In the genomic region with DNA sequence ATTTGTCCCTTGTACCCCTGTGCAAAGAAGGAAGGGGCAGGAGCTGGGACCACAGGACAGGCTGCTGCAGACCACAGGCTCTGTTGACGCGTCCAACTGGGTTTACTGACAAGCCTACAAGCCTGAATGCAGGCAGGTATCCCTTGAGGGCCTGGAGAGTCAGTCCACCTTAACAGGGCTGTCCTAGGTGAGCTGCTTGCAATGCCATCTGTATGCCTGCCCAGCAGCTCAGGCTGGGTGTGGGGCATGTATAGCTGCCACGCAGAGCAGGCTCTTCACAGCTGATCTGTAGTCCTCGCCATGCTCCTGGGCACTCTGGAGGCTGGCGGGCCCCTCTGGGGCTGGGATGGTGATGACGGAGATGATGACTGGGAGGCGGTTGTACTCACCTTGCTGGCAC, we compare ENCODE assay signal across 20 mouse cellular contexts. TPM values are rescaled to one million over a fixed set of nuclear protein-coding genes. Genes with fewer than 3 reads are reported as not detected.
"Had no signal": no experiment of that assay in that cellular context is flagged by ENCODE, and none has a peak within 500 bp of the region (broad histone marks: within the 10 kb centered on the region; RNA-seq: fewer than 3 reads in every experiment).

Gene Klhdc7b, plus strand, starts transcription at position 301 of the 400 bp plus-strand sequence.

- H3K9me3 ChIP-seq: liver, embryonic 13.5 days; midbrain, embryonic 12.5 days; neural tube, embryonic 13.5 days had no signal

- H3K4me3 ChIP-seq: left cerebral cortex, adult 2 months; liver, embryonic 13.5 days; midbrain, embryonic 12.5 days; myocyte; neural tube, embryonic 13.5 days had no signal

- H3K27ac ChIP-seq: left cerebral cortex, adult 2 months; liver, embryonic 13.5 days; midbrain, embryonic 12.5 days; neural tube, embryonic 13.5 days had no signal

- ATAC-seq: midbrain, embryonic 16.5 days had no signal

- DNase-seq: kidney, adult 2 months; kidney, postnatal 10 days; kidney, postnatal 36 days; layer of hippocampus, postnatal 36 days; liver, embryonic 13.5 days; lung, adult 2 months; lung, postnatal 36 days; thymus, adult 18-20 months; thymus, postnatal 36 days had no signal

- H3K4me1 ChIP-seq: midbrain, embryonic 12.5 days had no signal

- H3K4me2 ChIP-seq: liver, embryonic 13.5 days; midbrain, embryonic 12.5 days; neural tube, embryonic 13.5 days had no signal

- H3K36me3 ChIP-seq: liver, embryonic 13.5 days; midbrain, embryonic 12.5 days; neural tube, embryonic 13.5 days had no signal

- H3K9ac ChIP-seq: liver, embryonic 13.5 days; midbrain, embryonic 12.5 days; neural tube, embryonic 13.5 days had no signal

RNA-seq across cellular contexts. Expression of gene Klhdc7b, which starts in this region (rescaled TPM):
- polyA plus RNA-seq: kidney, adult 2 months; kidney, embryonic 14.5 days; limb, embryonic 11.5 days; limb, embryonic 14.5 days; liver, embryonic 13.5 days; liver, embryonic 16.5 days; midbrain, embryonic 12.5 days; myocyte; neural tube, embryonic 13.5 days; spleen, adult 2 months; urinary bladder, adult 2 months had no signal
